Mouse (Mus musculus) fibroblast of lung, adult 2 months (primary cell): ENCODE measurements at regions not wholly inside any gene's neighbourhood (a gene's known extent, or its start where the extent isn't known, plus 50 kb on each side); places are given as distances from the start of the nearest gene placed in this dataset.
"Not testable (repeated sequence)": the region's sequence is repeated elsewhere in the genome, so short reads cannot be mapped to it uniquely, and the experiment has no call there.

ENCODE experiments used
- DNase-seq: peaks from one replicate; pipeline ENCODE4 v3.0.0-alpha.2; 2011; ENCODE audit warnings: low read depth

DNA sequence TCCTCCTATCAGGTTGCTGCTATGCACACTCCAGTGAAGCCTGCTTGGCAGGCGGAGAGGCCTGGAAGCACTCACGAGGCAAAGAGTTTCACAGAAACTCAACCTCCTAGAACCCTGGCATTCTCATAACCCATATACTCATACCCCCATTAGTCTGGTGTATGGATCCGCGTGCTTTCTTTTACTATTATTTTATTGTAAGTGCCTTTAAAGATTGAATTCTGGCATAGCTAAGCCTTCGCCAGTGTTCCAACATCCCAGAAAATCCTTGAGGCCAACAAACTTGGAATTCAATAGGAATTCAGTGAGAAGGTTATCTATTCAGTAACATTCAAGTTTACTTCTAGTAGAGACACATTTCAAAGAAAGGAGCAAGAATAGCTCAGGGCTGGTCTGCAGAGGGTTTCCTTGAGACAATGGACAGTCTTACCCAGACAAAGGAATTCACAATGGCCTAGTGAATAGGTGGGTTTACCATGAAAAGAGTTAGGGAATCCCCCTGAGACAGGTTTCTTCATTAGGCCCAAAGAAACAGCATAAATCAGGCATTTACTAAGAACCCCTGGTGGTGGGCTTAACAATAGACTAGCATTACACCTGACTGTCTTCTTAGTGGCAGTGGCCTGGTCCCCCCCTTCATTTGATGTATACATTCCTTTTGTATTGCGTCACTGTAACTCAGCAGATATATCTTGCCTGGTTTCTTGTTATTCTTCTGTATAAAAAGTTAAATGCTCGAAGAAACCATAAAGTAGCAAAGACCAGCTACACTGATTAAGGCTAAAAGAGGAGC lies 80.8 kb upstream of the Gm15446 start:
- not testable (repeated sequence) for DNase-seq

- DNase-seq: not testable (repeated sequence)
Measured at GRCm38 (mm10) chr5:109844236-109844635, 79.0 kb upstream of the Gm15446 start.

- DNase-seq: peak; percentile 32
Measured at GRCm38 (mm10) chr5:109844753-109845186, 78.4 kb upstream of the Gm15446 start.

DNA sequence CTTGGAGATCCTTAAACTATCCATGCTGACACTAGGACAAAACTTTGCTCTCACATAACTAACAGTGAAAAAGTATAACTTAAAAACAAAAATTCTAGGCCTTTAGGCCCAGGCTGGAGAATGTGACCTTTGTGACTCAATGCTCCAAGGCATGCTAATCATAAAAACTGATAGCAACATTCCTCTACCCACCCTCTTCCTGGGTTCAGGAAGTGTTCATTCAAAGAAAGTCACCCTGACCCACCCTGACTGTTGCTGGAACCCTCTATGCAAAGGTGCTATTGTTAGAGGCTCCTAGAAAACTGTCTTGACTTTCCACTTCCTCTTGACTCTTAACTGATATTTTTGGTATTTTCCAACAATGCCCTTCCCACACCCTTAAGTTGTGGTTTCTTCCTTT lies 72.0 kb upstream of the Gm15446 start:
- not testable (repeated sequence) for DNase-seq

- DNase-seq: no peak
Measured at GRCm38 (mm10) chr5:109860402-109860801, 62.8 kb upstream of the Gm15446 start.

DNA sequence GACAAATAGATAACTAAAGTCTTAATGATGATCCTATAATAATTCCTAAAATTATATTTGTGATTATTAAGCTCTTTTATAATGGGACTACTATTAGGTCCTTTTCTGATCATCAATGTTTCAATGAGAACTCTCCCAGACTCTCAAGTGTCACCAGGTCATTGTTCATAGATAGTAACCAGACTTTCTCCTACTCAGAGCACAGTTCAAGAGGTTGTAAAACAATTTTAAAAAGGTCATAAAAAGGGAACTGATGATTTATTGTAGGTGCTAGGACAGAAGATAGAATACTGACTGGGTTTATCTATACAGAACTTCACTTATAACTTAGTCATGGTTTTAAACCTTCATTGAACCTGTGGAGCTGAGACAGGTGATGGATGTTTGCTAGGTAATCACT lies 58.7 kb upstream of the Gm15446 start:
- DNase-seq: not testable (repeated sequence)

GRCm38 (mm10) chr5:109865628-109866027 lies 57.6 kb upstream of the Gm15446 start:
- DNase-seq: no peak

- DNase-seq: peak; percentile 73
Measured at GRCm38 (mm10) chr5:109866337-109867126, 56.7 kb upstream of the Gm15446 start.

DNA sequence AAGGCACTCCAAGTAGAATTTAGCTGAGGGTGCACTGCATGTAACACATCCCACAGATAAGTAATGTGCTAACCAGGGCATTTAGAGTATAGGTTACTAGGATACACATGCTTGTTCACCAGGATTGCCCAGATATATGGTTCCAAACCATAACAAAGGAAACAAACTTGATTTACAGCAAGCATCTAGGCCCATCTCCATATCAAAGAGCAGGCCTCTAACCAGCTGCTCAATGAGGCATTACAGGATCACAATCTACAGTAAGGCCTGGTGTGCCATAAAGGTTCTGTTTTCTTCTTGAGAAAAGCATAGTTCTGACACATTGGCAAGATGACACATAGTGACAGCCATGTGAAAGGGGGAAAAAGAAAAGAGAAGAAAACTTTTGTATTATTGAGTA lies 56.0 kb upstream of the Gm15446 start:
- not testable (repeated sequence) for DNase-seq
